Mouse (Mus musculus) heart, adult 2 months (tissue): ENCODE data around the gene Gm4491. TPM values are rescaled to one million over a fixed set of nuclear protein-coding genes. Genes with fewer than 3 reads are reported as not detected.

Source experiments
- DNase-seq, 2 experiments: peaks; one replicate each; pipeline ENCODE4 v3.0.0; 2021
- H3K27ac ChIP-seq: fragments of 200-600 bp; 2 replicates; pipeline ENCODE4 v1.8.1; 2022
- H3K27me3 ChIP-seq: fragments of 200-500 bp; 2 replicates; pipeline ENCODE4 v1.6.1; 2012; ENCODE audit warnings: mild to moderate bottlenecking, low read length, inconsistent platforms, mixed read lengths; ENCODE audit not compliant: control insufficient read depth, insufficient read depth
- H3K36me3 ChIP-seq: fragments of 200-500 bp; 2 replicates; pipeline ENCODE4 v1.6.1; 2012; ENCODE audit warnings: low read length, inconsistent platforms; ENCODE audit not compliant: control insufficient read depth, insufficient read depth
- H3K4me1 ChIP-seq: fragments of 200-500 bp; 2 replicates; pipeline ENCODE4 v1.6.1; 2011; ENCODE audit warnings: low read length; ENCODE audit not compliant: control insufficient read depth, insufficient read depth
- H3K4me3 ChIP-seq: fragments of 200-600 bp; 2 replicates; pipeline ENCODE4 v1.8.1; 2022
- H3K79me2 ChIP-seq: fragments of 200-500 bp; replicated peaks from 2 replicates; pipeline ENCODE4 v1.6.1; 2012; ENCODE audit warnings: mild to moderate bottlenecking, inconsistent platforms, low read length, moderate library complexity, mixed read lengths; ENCODE audit not compliant: control insufficient read depth, insufficient read depth
- H3K9ac ChIP-seq: fragments of 200-500 bp; 2 replicates; pipeline ENCODE4 v1.6.1; 2012; ENCODE audit warnings: low read depth, mild to moderate bottlenecking, control low read depth, inconsistent platforms, low read length, mixed read lengths
- CTCF ChIP-seq: fragments of 200-600 bp; IDR thresholded peaks from 2 replicates; pipeline ENCODE4 v1.8.1; 2022; ENCODE audit warnings: antibody characterized with exemption, mild to moderate bottlenecking, moderate library complexity
- EP300 ChIP-seq: fragments of 200-500 bp; IDR thresholded peaks from 2 replicates; pipeline ENCODE4 v1.6.1; 2011; ENCODE audit warnings: low read depth, low read length, control low read depth; ENCODE audit not compliant: insufficient read depth
- POLR2A ChIP-seq: fragments of 200-500 bp; IDR thresholded peaks from 2 replicates; pipeline ENCODE4 v1.6.1; 2011; ENCODE audit warnings: mild to moderate bottlenecking, low read depth, low read length, control low read depth; ENCODE audit not compliant: insufficient read depth
- WGBS: fragments of 180-500 bp; shearing (Covaris S2); methylation state at CpG from one replicate; pipeline ENCODE4 v1.1.7; 2018; 5-methylcytosine and 5-hydroxymethylcytosine counted together
- intact Hi-C: fragments of 180-260 bp; cut with DNase I; formaldehyde crosslinking; loops from one replicate; pipeline ENCODE4 v1.15.1; 2025
- long read RNA-seq: library from polyadenylated mRNA; stranded (forward); transcript quantifications from one replicate; pipeline ENCODE4 v2.0.0, GENCODE M21; 2021
- polyA plus RNA-seq: library from polyadenylated mRNA; depleted of rRNA; stranded (reverse); fragments of >200 nt; gene quantifications from 2 replicates; pipeline ENCODE4 v1.2.3, GENCODE M21; 2012; rRNA removed
- total RNA-seq, 2 experiments: library from RNA; stranded (reverse); gene quantifications; 2 replicates each; pipeline ENCODE4 v1.2.3; 2021

Gene Gm4491
- total RNA-seq (not detected), polyA plus RNA-seq (not detected in 2 replicates)
- long read RNA-seq: 0 reads

DNA sequence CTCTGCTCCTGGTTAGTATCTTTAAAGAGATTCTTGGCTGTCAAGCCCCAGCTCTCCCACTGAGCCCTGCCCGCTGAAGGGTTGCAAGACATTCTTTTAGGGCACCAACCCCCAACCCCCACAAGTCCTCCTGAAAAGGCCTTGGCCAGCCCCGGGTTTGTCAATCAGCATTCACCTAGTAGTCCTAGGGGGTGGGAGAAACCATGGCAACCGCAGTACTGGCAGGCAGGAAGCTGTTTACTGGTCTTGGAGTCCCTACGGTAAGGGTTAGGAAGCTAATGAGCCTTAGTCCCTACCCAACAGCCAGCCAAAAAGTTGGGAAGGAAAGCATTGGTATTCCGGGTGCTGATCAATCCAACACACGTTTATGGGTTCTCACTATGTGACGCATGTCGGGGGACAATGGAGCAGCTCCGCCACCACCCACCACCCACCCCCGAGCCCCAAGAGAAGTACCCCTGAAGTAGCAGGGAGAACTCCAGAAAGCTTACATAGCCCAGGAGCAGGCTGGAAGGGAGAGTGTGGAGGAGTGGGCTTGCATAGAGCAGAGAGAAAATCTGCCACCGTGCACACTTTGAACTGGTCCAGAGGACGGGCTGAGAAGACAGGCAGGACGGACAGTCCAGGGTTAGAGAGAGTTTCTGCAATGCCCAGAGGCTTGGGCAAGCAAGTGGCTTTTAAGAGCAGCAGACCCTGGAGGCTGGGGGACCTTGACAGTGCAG is at the start of gene Gm4491:
Gene Gm4491, minus strand, starts transcription at position 61 of the 722 bp plus-strand sequence.
- Histone ChIP-seq H3K36me3 (no peaks in the 10 kb centered on the region), H3K4me1 (no peaks in the 10 kb centered on the region), H3K79me2 (no peaks in the 10 kb centered on the region), H3K27ac (no peak within 1 kb of the TSS), H3K4me3 (no peak within 1 kb of the TSS), H3K27me3 (peaks cover 2% of the 10 kb centered on the region; the same call in 1 of the 2 replicates), H3K9ac (no peak within 1 kb of the TSS)
- no peak for DNase-seq
- no peak for TF ChIP-seq POLR2A
- no peak for TF ChIP-seq CTCF
- TF ChIP-seq EP300: no peak
- WGBS: 31% methylated on average over 13 of the region's 13 CpGs
- intact Hi-C loops: no loop called here

DNA sequence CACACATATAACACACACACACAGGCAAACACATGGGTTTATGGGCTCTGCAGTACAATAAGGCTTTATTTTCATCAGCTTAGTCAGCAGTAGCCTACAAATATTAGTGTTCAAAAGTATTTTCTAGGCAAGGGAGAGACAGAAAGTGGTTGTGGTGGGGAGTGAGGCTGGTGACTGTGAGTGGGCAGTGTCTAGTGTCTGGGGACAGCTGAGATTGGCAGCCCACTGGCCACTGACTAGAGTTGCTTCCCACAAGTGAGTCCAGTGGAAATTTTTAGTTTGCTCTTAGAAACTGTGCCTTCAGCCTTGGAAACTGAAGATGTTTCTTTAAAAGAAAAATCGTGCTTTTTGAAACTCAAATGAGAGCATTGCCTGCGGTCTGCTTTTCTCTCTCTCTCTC is 46.1 kb upstream of the Gm4491 start:
- H3K9ac ChIP-seq: no peak overlapping the region
- H3K79me2 ChIP-seq: no peaks in the 10 kb centered on the region
- H3K27ac ChIP-seq: no peak overlapping the region
- no peaks in the 10 kb centered on the region for H3K36me3 ChIP-seq
- no peaks in the 10 kb centered on the region for H3K27me3 ChIP-seq
- TF ChIP-seq POLR2A (no peak), EP300 (no peak), CTCF (no peak)
- intact Hi-C loops: no loop called here
- no peak overlapping the region for H3K4me3 ChIP-seq
- WGBS: 61% methylated on average over 2 of the region's 2 CpGs
- H3K4me1 ChIP-seq: no peaks in the 10 kb centered on the region
- no peak for DNase-seq

DNA sequence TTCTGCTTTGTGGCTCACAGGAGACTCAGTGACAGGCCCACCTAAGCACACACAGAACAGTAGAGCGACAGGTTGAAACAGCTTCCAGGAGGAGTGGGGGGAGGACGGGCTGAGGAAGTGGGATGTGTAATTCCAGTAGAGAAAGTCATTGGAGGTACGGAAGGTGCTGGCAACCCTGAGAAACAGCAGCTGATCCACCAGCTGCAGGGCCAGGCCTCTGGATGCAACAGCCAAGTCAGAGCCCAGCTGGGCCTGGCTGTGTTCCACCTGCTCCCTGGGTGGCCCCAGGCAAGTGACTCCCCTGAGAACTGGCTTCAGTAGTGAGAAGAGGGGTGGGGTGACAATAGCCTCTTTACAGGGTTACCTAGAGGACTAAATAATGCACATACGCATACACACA is 45.5 kb upstream of the Gm4491 start:
- Histone ChIP-seq H3K36me3 (no peaks in the 10 kb centered on the region), H3K9ac (no peak overlapping the region), H3K4me3 (no peak overlapping the region), H3K27ac (no peak overlapping the region), H3K79me2 (no peaks in the 10 kb centered on the region), H3K4me1 (no peaks in the 10 kb centered on the region), H3K27me3 (no peaks in the 10 kb centered on the region)
- intact Hi-C loops: no loop called here
- no peak for TF ChIP-seq EP300
- no peak for TF ChIP-seq POLR2A
- DNase-seq: peak; percentile 49 to 55
- 60% methylated on average over 4 of the region's 4 CpGs for WGBS

DNA sequence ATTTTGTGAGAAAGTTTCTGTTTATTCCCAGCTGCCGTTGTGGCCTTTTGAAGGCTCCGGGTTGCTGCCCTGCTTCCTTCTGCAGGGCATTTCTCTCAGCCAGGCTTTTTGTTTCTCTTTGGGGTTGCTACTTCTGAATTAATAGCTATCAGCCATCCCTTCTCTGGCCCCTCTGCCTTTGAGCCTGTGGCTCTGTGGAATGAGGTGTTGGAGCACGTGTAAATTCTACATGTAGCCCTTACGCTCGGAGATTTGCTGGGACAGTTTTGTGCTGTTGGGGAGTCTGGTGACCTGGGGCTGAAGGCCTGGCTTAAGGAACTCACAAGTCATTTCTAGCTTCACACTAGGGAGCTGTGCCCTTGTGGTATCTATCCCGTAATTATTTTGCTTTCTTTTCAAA is 39.2 kb upstream of the Gm4491 start:
- Histone ChIP-seq H3K36me3 (no peaks in the 10 kb centered on the region), H3K79me2 (no peaks in the 10 kb centered on the region), H3K27me3 (no peaks in the 10 kb centered on the region), H3K9ac (no peak overlapping the region), H3K27ac (no peak overlapping the region), H3K4me1 (no peaks in the 10 kb centered on the region), H3K4me3 (no peak overlapping the region)
- TF ChIP-seq CTCF (no peak), POLR2A (no peak), EP300 (no peak)
- no peak for DNase-seq
- 55% methylated on average over 6 of the region's 6 CpGs for WGBS
- intact Hi-C loops: no loop called here

DNA sequence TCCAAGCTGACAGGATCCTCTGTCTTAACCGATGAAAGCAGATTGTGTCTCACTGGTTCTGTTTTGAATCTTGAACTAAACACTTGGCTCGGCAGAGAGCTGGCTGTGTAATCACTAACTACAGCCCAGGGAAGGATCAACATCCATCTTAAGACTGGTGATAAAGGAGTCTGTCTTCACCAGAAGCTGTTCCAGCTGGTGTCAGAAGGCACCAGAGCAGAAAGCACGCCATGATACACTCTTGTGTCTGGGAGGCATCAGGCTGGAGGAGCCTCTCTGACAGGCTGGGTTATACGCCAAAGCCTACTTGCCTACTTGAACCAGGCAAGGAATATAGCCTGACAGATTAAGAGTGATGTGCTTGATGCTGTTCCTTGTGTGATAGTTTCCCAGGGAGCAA is 30.1 kb upstream of the Gm4491 start:
- intact Hi-C loops: no loop called here
- no peaks in the 10 kb centered on the region for H3K4me1 ChIP-seq
- no peak for DNase-seq
- WGBS: 30% methylated on average over 4 of the region's 4 CpGs
- H3K79me2 ChIP-seq: no peaks in the 10 kb centered on the region
- TF ChIP-seq EP300 (no peak), POLR2A (no peak), CTCF (no peak)
- no peak overlapping the region for H3K27ac ChIP-seq
- H3K9ac ChIP-seq: no peak overlapping the region
- no peak overlapping the region for H3K4me3 ChIP-seq
- H3K36me3 ChIP-seq: no peaks in the 10 kb centered on the region
- peaks cover 3% of the 10 kb centered on the region; the same call in 1 of the 2 replicates for H3K27me3 ChIP-seq

DNA sequence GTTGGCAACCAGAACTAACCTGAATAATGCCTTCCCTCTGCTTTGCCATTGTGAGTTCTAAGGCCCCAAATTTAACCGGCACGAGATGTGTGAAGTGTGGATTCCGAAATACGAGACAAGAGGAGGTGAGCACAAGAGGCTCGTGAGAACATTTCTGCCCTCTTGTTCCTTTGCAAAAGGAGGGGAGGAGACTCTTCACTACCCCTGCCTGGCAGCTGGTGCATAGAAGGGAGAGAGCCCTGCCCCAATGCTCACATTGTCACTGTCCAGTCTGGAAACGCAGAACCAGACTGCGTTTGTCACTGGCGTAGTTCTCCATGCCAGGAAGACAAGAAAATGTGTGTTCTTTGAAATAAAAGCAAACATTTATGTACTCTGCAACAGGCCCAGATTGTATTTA is 19.6 kb upstream of the Gm4491 start:
- H3K36me3 ChIP-seq: no peaks in the 10 kb centered on the region
- H3K4me3 ChIP-seq: no peak overlapping the region
- H3K4me1 ChIP-seq: no peaks in the 10 kb centered on the region
- 67% methylated on average over 8 of the region's 8 CpGs for WGBS
- no peaks in the 10 kb centered on the region for H3K79me2 ChIP-seq
- intact Hi-C loops: no loop called here
- peaks cover 6% of the 10 kb centered on the region for H3K27me3 ChIP-seq
- TF ChIP-seq CTCF (no peak), POLR2A (no peak), EP300 (no peak)
- no peak overlapping the region for H3K9ac ChIP-seq
- DNase-seq: no peak
- no peak overlapping the region for H3K27ac ChIP-seq
